Mouse (Mus musculus): ENCODE results near the gene St3gal3. TPM values are rescaled to one million over a fixed set of nuclear protein-coding genes. Genes with fewer than 3 reads are reported as not detected.

The St3gal3 gene
- polyA plus RNA-seq, 1 experiment from 2014 or later, result 2.5 TPM

DNA sequence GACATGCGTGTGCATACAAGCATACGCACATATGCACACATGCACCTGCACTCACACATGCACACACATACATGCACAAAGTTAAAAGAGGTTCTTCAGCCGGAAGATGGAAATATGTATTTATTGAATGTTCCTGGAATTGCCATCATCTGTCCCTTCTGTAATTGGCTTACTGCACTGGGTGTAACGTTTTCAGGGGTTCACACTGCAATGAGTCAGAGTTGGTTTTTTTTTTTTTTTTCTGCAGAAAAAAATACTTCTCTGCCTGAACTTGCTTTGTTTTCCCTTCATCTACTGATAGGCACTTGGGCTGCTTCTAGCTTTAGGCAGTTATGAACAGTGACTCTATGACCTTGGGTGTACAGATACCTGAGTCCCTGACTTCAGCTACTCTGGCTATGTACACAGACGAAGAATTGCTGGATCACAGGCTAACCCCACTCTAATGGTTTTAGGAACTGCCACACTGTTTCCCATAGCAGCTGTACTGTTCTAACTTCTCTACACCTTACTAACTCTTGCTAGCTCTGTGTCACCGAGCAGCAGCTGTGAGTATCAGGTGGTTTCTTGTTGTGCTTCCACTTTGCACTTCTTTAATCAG is 126.2 kb downstream of the St3gal3 start:
- no peak for ATAC-seq (ENCODE audit: low read depth)
- Histone ChIP-seq H3K9ac (ENCODE audit: low read depth, low read length) (no peak overlapping the region), H3K4me1 (ENCODE audit: control insufficient read depth, low read depth, low read length) (no peaks in the 10 kb centered on the region), H3K4me3 (ENCODE audit: low read depth, low read length) (no peak overlapping the region), H3K27me3 (ENCODE audit: control insufficient read depth, insufficient read depth, low read depth, low read length) (no peaks in the 10 kb centered on the region), H3K27ac (ENCODE audit: low read length) (no peak overlapping the region), H3K4me2 (ENCODE audit: low read depth, low read length) (no peak overlapping the region), H3K9me3 (replicated peaks; ENCODE audit: control insufficient read depth, low read length) (no peaks in the 10 kb centered on the region), H3K36me3 (ENCODE audit: control insufficient read depth, insufficient read depth) (no peaks in the 10 kb centered on the region)
- whole genome bisulfite sequencing (ENCODE audit: insufficient replicate concordance), result 57% methylated on average over 6 of the region's 6 CpGs

DNA sequence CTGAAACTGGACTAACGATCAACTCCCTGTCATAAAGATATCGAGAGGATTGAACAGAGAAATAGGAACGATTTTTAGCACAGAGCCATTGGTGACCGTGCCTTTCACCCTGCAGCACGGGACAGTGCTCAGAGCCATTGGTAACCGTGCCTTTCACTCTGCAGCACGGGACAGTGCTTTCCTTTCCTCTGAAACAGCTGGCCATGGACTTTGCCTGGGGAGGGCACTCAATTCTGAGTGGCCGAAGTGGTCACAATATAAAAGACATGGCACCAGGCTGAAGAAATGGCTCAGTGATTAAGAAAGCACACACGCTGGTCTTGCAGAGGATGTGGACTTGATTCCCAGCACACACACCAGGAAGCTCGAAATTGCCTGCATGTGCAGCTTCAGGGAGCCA is 133.4 kb downstream of the St3gal3 start:
- ATAC-seq (ENCODE audit: low read depth), result no peak
- no peaks in the 10 kb centered on the region for H3K27me3 ChIP-seq (ENCODE audit: control insufficient read depth, insufficient read depth, low read depth, low read length)
- no peaks in the 10 kb centered on the region for H3K9me3 ChIP-seq (replicated peaks; ENCODE audit: control insufficient read depth, low read length)
- 62% methylated on average over 10 of the region's 10 CpGs for WGBS (ENCODE audit: insufficient replicate concordance)
- H3K4me3 ChIP-seq (ENCODE audit: low read depth, low read length), result no peak overlapping the region
- H3K36me3 ChIP-seq (ENCODE audit: control insufficient read depth, insufficient read depth), result no peaks in the 10 kb centered on the region
- no peak overlapping the region for H3K9ac ChIP-seq (ENCODE audit: low read depth, low read length)
- H3K4me1 ChIP-seq (ENCODE audit: control insufficient read depth, low read depth, low read length), result peaks cover 6% of the 10 kb centered on the region
- no peak overlapping the region for H3K4me2 ChIP-seq (ENCODE audit: low read depth, low read length)
- no peak overlapping the region for H3K27ac ChIP-seq (ENCODE audit: low read length)

DNA sequence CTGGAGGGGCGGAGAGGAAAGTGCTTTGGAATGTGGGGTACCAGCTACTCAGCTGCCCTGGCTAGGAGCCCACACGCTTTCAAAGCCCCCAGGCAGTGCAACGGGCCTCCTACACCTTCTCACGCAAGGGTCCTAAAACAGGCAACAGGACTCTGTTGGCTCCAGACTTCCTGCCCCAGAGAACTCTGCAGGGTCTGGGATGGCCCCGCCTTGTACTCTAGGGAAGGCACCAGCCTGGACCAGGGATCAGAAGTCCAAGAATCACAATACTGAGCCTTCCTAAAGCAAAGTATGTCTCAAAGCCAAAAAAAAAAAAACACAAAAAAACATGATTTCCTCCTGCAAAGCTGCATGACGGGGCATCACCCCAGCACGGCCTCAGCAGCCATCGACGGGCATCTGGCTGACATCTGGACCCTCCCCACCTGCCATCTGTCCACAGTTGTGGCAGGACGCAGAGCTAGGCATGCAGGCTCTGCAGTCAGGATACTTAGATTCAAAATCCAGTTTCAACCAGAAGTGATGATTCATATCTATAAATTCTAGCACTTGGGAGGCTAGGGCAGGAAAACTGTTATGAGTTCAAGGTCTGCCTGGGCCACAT is 134.0 kb downstream of the St3gal3 start:
- no peaks in the 10 kb centered on the region for H3K27me3 ChIP-seq (ENCODE audit: control insufficient read depth, insufficient read depth, low read depth, low read length)
- H3K4me3 ChIP-seq (ENCODE audit: low read depth, low read length), result no peak overlapping the region
- H3K9ac ChIP-seq (ENCODE audit: low read depth, low read length), result no peak overlapping the region
- H3K9me3 ChIP-seq (replicated peaks; ENCODE audit: control insufficient read depth, low read length), result no peaks in the 10 kb centered on the region
- no peak for ATAC-seq (ENCODE audit: low read depth)
- H3K27ac ChIP-seq (ENCODE audit: low read length), result no peak overlapping the region
- H3K4me1 ChIP-seq (ENCODE audit: control insufficient read depth, low read depth, low read length), result peaks cover 6% of the 10 kb centered on the region
- WGBS (ENCODE audit: insufficient replicate concordance), result 55% methylated on average over 10 of the region's 10 CpGs
- H3K36me3 ChIP-seq (ENCODE audit: control insufficient read depth, insufficient read depth), result no peaks in the 10 kb centered on the region
- H3K4me2 ChIP-seq (ENCODE audit: low read depth, low read length), result no peak overlapping the region

DNA sequence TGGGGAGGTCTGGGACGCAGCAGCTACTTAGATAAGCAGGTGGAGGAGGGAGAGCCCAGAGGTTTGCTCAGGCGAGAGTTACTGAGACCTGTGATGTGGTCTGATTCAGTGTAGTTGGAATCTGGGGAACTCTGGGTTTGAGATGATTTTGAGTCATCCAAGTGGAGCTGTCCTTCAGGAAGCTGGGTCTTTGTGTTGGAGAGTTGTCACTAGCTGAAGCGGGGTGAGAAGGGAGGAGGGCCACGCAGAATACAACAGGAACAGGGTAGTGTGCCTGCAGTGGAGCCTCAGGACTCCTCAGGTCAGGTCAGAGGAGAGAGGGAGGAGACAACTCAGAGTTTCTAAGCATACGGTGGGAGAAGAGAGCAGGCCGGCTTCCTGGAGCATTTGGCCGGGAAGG is 134.8 kb downstream of the St3gal3 start:
- no peaks in the 10 kb centered on the region for H3K36me3 ChIP-seq (ENCODE audit: control insufficient read depth, insufficient read depth)
- H3K9ac ChIP-seq (ENCODE audit: low read depth, low read length), result no peak overlapping the region
- ATAC-seq (ENCODE audit: low read depth), result no peak
- no peak overlapping the region for H3K4me3 ChIP-seq (ENCODE audit: low read depth, low read length)
- no peak overlapping the region for H3K27ac ChIP-seq (ENCODE audit: low read length)
- no peaks in the 10 kb centered on the region for H3K9me3 ChIP-seq (replicated peaks; ENCODE audit: control insufficient read depth, low read length)
- no peak overlapping the region for H3K4me2 ChIP-seq (ENCODE audit: low read depth, low read length)
- H3K27me3 ChIP-seq (ENCODE audit: control insufficient read depth, insufficient read depth, low read depth, low read length), result no peaks in the 10 kb centered on the region
- 39% methylated on average over 7 of the region's 7 CpGs for WGBS (ENCODE audit: insufficient replicate concordance)
- H3K4me1 ChIP-seq (ENCODE audit: control insufficient read depth, low read depth, low read length), result peaks cover 6% of the 10 kb centered on the region

DNA sequence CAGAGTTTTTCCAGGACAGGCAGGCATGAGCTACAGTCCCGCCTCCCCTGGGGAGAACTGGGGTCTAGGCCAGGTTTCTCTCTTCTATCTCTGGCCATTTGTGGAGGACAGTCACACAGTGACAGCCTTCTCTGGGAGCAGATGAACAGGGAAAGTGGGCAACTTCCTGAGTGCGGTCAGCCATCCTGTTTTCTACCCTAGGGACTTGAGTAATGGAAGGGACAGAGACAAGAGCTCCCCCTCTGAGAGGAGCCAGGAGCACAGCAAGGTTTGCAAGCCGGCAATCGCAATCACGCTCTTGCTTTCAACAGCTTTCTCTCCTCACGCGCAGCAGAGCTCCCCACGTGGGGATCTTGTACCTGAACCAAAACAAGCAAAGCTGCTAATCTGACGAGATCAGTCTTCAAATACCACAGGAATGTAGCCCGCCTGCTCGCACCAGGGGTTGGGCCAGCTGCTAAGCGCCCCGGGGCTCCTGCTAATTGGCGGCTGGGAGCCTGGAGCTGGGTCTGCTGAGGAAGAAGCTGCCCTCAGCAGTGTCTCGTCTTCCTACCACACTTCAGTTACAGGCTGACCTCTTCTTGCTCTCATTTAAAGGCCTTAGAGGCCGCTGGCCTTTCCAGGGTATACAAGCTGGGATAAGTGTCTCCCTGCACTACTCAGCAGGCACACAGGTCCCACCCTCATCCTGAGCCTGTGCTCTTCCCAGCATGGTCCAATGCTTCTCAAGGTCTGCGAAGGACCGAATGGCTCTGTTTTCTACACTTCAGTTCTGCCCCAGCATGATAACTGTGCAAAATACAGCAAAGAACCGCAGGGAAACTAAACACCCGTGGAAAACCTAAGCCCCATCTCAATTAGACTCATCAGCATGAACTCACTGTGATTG is 137.1 kb downstream of the St3gal3 start:
- ATAC-seq (ENCODE audit: low read depth), result peak; percentile 45
- Histone ChIP-seq H3K9ac (ENCODE audit: low read depth, low read length) (no peak overlapping the region), H3K27me3 (ENCODE audit: control insufficient read depth, insufficient read depth, low read depth, low read length) (no peaks in the 10 kb centered on the region), H3K27ac (ENCODE audit: low read length) (no peak overlapping the region), H3K36me3 (ENCODE audit: control insufficient read depth, insufficient read depth) (no peaks in the 10 kb centered on the region), H3K9me3 (replicated peaks; ENCODE audit: control insufficient read depth, low read length) (no peaks in the 10 kb centered on the region), H3K4me3 (ENCODE audit: low read depth, low read length) (no peak overlapping the region), H3K4me1 (ENCODE audit: control insufficient read depth, low read depth, low read length) (peaks cover 6% of the 10 kb centered on the region), H3K4me2 (ENCODE audit: low read depth, low read length) (no peak overlapping the region)
- 22% methylated on average over 20 of the region's 20 CpGs for WGBS (ENCODE audit: insufficient replicate concordance)

DNA sequence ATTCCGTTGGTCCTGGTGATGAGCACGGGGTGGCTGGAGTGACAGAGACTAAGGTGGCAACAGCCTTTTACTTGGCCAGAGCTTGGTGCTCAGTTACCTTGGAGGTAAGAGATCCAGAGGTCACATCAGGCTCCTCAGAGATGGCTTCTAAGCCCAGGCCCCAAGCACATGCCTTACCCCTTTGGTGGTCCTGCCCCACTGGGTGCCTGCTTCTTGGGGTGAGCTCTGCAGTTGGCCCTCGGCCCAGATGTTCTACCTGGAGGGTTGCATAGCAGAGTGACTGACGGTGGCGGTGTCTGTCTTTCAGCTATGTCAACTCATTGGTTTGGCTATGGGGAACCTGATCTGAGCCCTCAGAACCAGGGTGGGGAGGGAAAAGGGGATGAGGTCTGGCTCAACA is 138.0 kb downstream of the St3gal3 start:
- Histone ChIP-seq H3K27ac (ENCODE audit: low read length) (no peak overlapping the region), H3K4me3 (ENCODE audit: low read depth, low read length) (no peak overlapping the region), H3K9me3 (replicated peaks; ENCODE audit: control insufficient read depth, low read length) (no peaks in the 10 kb centered on the region), H3K9ac (ENCODE audit: low read depth, low read length) (no peak overlapping the region), H3K27me3 (ENCODE audit: control insufficient read depth, insufficient read depth, low read depth, low read length) (no peaks in the 10 kb centered on the region), H3K4me1 (ENCODE audit: control insufficient read depth, low read depth, low read length) (peaks cover 6% of the 10 kb centered on the region), H3K36me3 (ENCODE audit: control insufficient read depth, insufficient read depth) (no peaks in the 10 kb centered on the region), H3K4me2 (ENCODE audit: low read depth, low read length) (no peak overlapping the region)
- 65% methylated on average over 5 of the region's 5 CpGs for WGBS (ENCODE audit: insufficient replicate concordance)
- no peak for ATAC-seq (ENCODE audit: low read depth)

DNA sequence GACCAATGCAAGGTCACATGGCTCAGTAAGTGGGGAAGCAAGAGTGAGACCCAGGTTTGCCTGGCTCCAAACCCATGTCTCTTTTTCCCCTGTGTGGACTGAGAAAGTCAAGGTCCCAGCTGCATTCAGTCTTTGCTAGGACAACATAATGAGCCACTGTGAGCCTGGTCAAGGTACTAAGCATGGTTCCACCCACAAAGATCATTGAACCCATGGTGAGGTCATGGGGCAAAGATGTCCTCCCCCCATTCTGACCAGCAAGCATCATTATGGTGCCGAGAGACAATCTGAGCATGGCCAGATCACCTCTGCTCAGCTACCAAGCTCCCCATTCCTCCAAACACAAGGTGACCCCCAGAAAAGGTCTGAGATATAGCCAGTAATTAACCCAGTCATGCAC is 139.3 kb downstream of the St3gal3 start:
- Histone ChIP-seq H3K9ac (ENCODE audit: low read depth, low read length) (no peak overlapping the region), H3K4me3 (ENCODE audit: low read depth, low read length) (no peak overlapping the region), H3K4me1 (ENCODE audit: control insufficient read depth, low read depth, low read length) (peaks cover 6% of the 10 kb centered on the region), H3K9me3 (replicated peaks; ENCODE audit: control insufficient read depth, low read length) (no peaks in the 10 kb centered on the region), H3K4me2 (ENCODE audit: low read depth, low read length) (no peak overlapping the region), H3K27ac (ENCODE audit: low read length) (no peak overlapping the region), H3K36me3 (ENCODE audit: control insufficient read depth, insufficient read depth) (no peaks in the 10 kb centered on the region), H3K27me3 (ENCODE audit: control insufficient read depth, insufficient read depth, low read depth, low read length) (no peaks in the 10 kb centered on the region)
- WGBS (ENCODE audit: insufficient replicate concordance), result 71% methylated on average over 1 of the region's 1 CpGs
- no peak for ATAC-seq (ENCODE audit: low read depth)

DNA sequence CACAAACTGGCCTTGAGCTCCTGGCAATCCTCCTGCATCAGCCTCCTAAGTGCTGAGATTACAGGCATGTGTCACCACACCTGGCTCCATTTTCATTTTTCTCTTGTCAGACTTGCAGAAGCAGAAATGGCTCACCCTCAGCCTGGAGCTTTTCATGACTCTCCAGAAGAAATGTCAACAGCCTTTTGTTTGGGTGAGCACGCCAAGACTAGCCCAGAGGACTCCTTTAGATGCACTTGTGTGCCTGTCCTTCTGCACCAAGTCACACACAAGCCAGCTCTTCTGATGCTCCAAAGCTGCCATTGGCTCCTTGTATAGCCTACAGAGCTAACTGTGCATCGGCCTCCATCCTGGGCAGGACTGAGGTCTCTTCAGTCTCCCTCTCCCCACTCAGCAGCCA is 141.3 kb downstream of the St3gal3 start:
- Histone ChIP-seq H3K4me2 (ENCODE audit: low read depth, low read length) (no peak overlapping the region), H3K27me3 (ENCODE audit: control insufficient read depth, insufficient read depth, low read depth, low read length) (no peaks in the 10 kb centered on the region), H3K9me3 (replicated peaks; ENCODE audit: control insufficient read depth, low read length) (no peaks in the 10 kb centered on the region), H3K4me1 (ENCODE audit: control insufficient read depth, low read depth, low read length) (peaks cover 6% of the 10 kb centered on the region), H3K27ac (ENCODE audit: low read length) (no peak overlapping the region), H3K4me3 (ENCODE audit: low read depth, low read length) (no peak overlapping the region), H3K36me3 (ENCODE audit: control insufficient read depth, insufficient read depth) (no peaks in the 10 kb centered on the region), H3K9ac (ENCODE audit: low read depth, low read length) (no peak overlapping the region)
- WGBS (ENCODE audit: insufficient replicate concordance), result 78% methylated on average over 2 of the region's 2 CpGs
- no peak for ATAC-seq (ENCODE audit: low read depth)

DNA sequence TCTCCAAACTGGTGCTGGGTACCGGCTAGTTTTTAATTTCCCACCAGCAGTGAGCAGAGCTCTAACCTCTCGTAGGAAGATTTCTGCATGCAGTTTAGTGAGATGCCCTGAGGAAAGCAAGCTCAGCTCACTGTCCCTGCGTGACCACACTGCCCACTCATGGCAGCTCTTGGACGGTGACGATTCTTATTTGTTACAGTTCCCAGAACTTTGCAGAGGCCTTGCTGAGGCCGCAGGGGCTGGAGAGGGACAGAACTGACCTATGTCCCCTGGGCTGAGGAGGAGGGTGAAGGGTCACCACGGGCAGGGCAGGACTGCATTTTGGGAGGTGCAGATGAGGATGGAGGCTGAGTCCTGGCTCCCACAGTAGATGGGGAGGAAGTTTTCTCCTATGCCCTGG is 141.8 kb downstream of the St3gal3 start:
- ATAC-seq (ENCODE audit: low read depth), result 0 out of 2 replicates have a peak, but pooled peaks have one; percentile 33
- Histone ChIP-seq H3K4me2 (ENCODE audit: low read depth, low read length) (no peak overlapping the region), H3K9me3 (replicated peaks; ENCODE audit: control insufficient read depth, low read length) (no peaks in the 10 kb centered on the region), H3K36me3 (ENCODE audit: control insufficient read depth, insufficient read depth) (no peaks in the 10 kb centered on the region), H3K9ac (ENCODE audit: low read depth, low read length) (no peak overlapping the region), H3K27ac (ENCODE audit: low read length) (no peak overlapping the region), H3K4me1 (ENCODE audit: control insufficient read depth, low read depth, low read length) (peaks cover 5% of the 10 kb centered on the region), H3K4me3 (ENCODE audit: low read depth, low read length) (no peak overlapping the region), H3K27me3 (ENCODE audit: control insufficient read depth, insufficient read depth, low read depth, low read length) (no peaks in the 10 kb centered on the region)
- WGBS (ENCODE audit: insufficient replicate concordance), result 70% methylated on average over 7 of the region's 7 CpGs
